Mouse (Mus musculus) lung, postnatal 0 days (tissue): ENCODE data around the gene Fxyd6.

Source experiments
- CTCF ChIP-seq: IDR thresholded peaks from 2 replicates; pipeline ENCODE4 v1.5.1; 2016; ENCODE audit warnings: antibody characterized with exemption, mild to moderate bottlenecking
- EP300 ChIP-seq: IDR thresholded peaks from 2 replicates; pipeline ENCODE4 v1.6.1; 2016; ENCODE audit warnings: antibody characterized with exemption, mild to moderate bottlenecking, control low read depth

GRCm38 (mm10) chr9:45368341-45368901, 1.6 kb upstream of the Fxyd6 start:
- TF ChIP-seq CTCF, result no peak
- no peak for TF ChIP-seq EP300
